Mouse (Mus musculus) MEL (cell line): ENCODE results near the gene AI837181. TPM values are rescaled to one million over a fixed set of nuclear protein-coding genes. Genes with fewer than 3 reads are reported as not detected.

Source experiments
- DNase-seq: peaks from one replicate; pipeline ENCODE4 v3.0.0; 2011; ENCODE audit warnings: low read depth, low spot score
- H3K27ac ChIP-seq: 2 replicates; pipeline ENCODE4 v1.5.1; 2012; ENCODE audit warnings: low read depth, mild to moderate bottlenecking, control low read depth, low read length, moderate library complexity; ENCODE audit not compliant: control insufficient read depth
- H3K27me3 ChIP-seq, 2 experiments: fragments of 150-350 bp in 1 of 2; sonication (generic) in 1 of 2; 2 replicates each; pipeline ENCODE4 v1.6.1; 2012; ENCODE audit warnings: low read length in 2 of 2, mild to moderate bottlenecking in 2 of 2, improper control_type of control experiment in 1 of 2, moderate library complexity in 1 of 2; ENCODE audit not compliant: insufficient read depth in 2 of 2, control insufficient read depth in 1 of 2
- H3K36me3 ChIP-seq, 2 experiments: 2 replicates each; pipeline ENCODE4 v1.6.1; 2012 to 2014; ENCODE audit warnings: low read length in 2 of 2, improper control_type of control experiment in 1 of 2, inconsistent platforms in 1 of 2, mild to moderate bottlenecking in 1 of 2; ENCODE audit not compliant: insufficient read depth in 2 of 2, control insufficient read depth in 1 of 2
- H3K4me1 ChIP-seq, 2 experiments: fragments of 150-350 bp in 1 of 2; sonication (generic) in 1 of 2; 2 replicates each; pipeline ENCODE4 v1.6.1; 2012; ENCODE audit warnings: low read length in 2 of 2, improper control_type of control experiment in 1 of 2, mild to moderate bottlenecking in 1 of 2; ENCODE audit not compliant: insufficient read depth in 2 of 2, control insufficient read depth in 1 of 2
- H3K4me3 ChIP-seq, 2 experiments: fragments of 150-350 bp in 1 of 2; sonication (generic) in 1 of 2; 2 replicates each; pipeline ENCODE4 v1.5.1; 2012; ENCODE audit warnings: low read depth in 2 of 2, low read length in 2 of 2, mild to moderate bottlenecking in 2 of 2, moderate library complexity in 2 of 2, control low read depth in 1 of 2, improper control_type of control experiment in 1 of 2; ENCODE audit not compliant: control insufficient read depth in 1 of 2, insufficient read depth in 1 of 2
- H3K79me2 ChIP-seq: 2 replicates; pipeline ENCODE4 v1.6.1; 2012; ENCODE audit warnings: mild to moderate bottlenecking, low read length, moderate library complexity; ENCODE audit not compliant: control insufficient read depth, poor library complexity, insufficient read depth
- H3K9ac ChIP-seq: 2 replicates; pipeline ENCODE4 v1.6.1; 2012; ENCODE audit warnings: low read depth, mild to moderate bottlenecking, control low read depth, low read length, moderate library complexity; ENCODE audit not compliant: control insufficient read depth, poor library complexity, severe bottlenecking
- H3K9me3 ChIP-seq: fragments of 150-350 bp; sonication (generic); replicated peaks from 2 replicates; pipeline ENCODE4 v1.6.1; 2012; ENCODE audit warnings: mild to moderate bottlenecking, low read length, improper control_type of control experiment, moderate library complexity; ENCODE audit not compliant: insufficient read depth
- E2F4 ChIP-seq: IDR thresholded peaks from 2 replicates; pipeline ENCODE4 v1.6.1; 2011; ENCODE audit warnings: low read depth, low read length, improper control_type of control experiment, borderline replicate concordance
- ETS1 ChIP-seq: IDR thresholded peaks from 2 replicates; pipeline ENCODE4 v1.6.1; 2012; ENCODE audit warnings: low read depth, mild to moderate bottlenecking, inconsistent platforms, low read length, improper control_type of control experiment, moderate library complexity
- HCFC1 ChIP-seq: IDR thresholded peaks from 2 replicates; pipeline ENCODE4 v1.6.1; 2012; ENCODE audit warnings: low read depth, mild to moderate bottlenecking, inconsistent platforms, low read length, improper control_type of control experiment, moderate library complexity
- MAZ ChIP-seq: IDR thresholded peaks from 2 replicates; pipeline ENCODE4 v1.6.1; 2012; ENCODE audit warnings: low read depth, mild to moderate bottlenecking, inconsistent platforms, low read length, improper control_type of control experiment
- MEF2A ChIP-seq: IDR thresholded peaks from 2 replicates; pipeline ENCODE4 v1.6.1; 2014; ENCODE audit warnings: low read depth, mild to moderate bottlenecking, inconsistent platforms, low read length, improper control_type of control experiment; ENCODE audit not compliant: poor library complexity, insufficient replicate concordance, severe bottlenecking; ENCODE audit errors: extremely low read depth
- MYB ChIP-seq: IDR thresholded peaks from 2 replicates; pipeline ENCODE4 v1.6.1; 2011; ENCODE audit warnings: mild to moderate bottlenecking, low read depth, low read length, improper control_type of control experiment
- POLR2AphosphoS2 ChIP-seq: IDR thresholded peaks from 2 replicates; pipeline ENCODE4 v1.6.1; 2011; ENCODE audit warnings: low read length, improper control_type of control experiment
- RCOR1 ChIP-seq: IDR thresholded peaks from 2 replicates; pipeline ENCODE4 v1.6.1; 2012; ENCODE audit warnings: low read depth, mild to moderate bottlenecking, inconsistent platforms, low read length, improper control_type of control experiment
- SMC3 ChIP-seq: IDR thresholded peaks from 2 replicates; pipeline ENCODE4 v1.6.1; 2011; ENCODE audit warnings: low read depth, low read length, improper control_type of control experiment
- TAL1 ChIP-seq: IDR thresholded peaks from 2 replicates; pipeline ENCODE4 v1.6.1; 2012; ENCODE audit warnings: mild to moderate bottlenecking, inconsistent platforms, low read length, moderate library complexity, mixed read lengths
- TBP ChIP-seq: IDR thresholded peaks from 2 replicates; pipeline ENCODE4 v1.8.0; 2011; ENCODE audit warnings: low read depth, low read length, improper control_type of control experiment
- TCF12 ChIP-seq: IDR thresholded peaks from 2 replicates; pipeline ENCODE4 v1.6.1; 2014; ENCODE audit warnings: low read depth, mild to moderate bottlenecking, inconsistent platforms, low read length, improper control_type of control experiment, moderate library complexity
- ZMIZ1 ChIP-seq: IDR thresholded peaks from 2 replicates; pipeline ENCODE4 v1.6.1; 2012; ENCODE audit warnings: low read depth, mild to moderate bottlenecking, inconsistent platforms, low read length, improper control_type of control experiment, moderate library complexity
- ZNF384 ChIP-seq: IDR thresholded peaks from 2 replicates; pipeline ENCODE4 v1.6.1; 2012; ENCODE audit warnings: low read depth, mild to moderate bottlenecking, inconsistent platforms, low read length, improper control_type of control experiment
- polyA plus RNA-seq, 2 experiments: library from polyadenylated mRNA; stranded (reverse) in 1 of 2; unstranded in 1 of 2; fragments of >175 nt in 1 of 2; fragments of >200 nt in 1 of 2; gene quantifications; 2 replicates each; pipeline versions ENCODE4 v1.2.1 to v1.2.4; 2012; ENCODE audit warnings: low replicate concordance in 2 of 2, low read depth in 1 of 2; ENCODE audit not compliant: insufficient read length in 2 of 2, insufficient read depth in 1 of 2, missing spikeins in 1 of 2
- total RNA-seq: library from RNA; depleted of rRNA; stranded (reverse); fragments of 300-350 nt; gene quantifications from 2 replicates; pipeline ENCODE4 v1.2.3, GENCODE M21; 2012

The AI837181 gene
- total and polyA plus RNA-seq, 3 experiments, result 8.9 to 41.3 TPM; not detected in 1

GRCm38 (mm10) chr19:5411961-5412360 lies 13.0 kb upstream of the AI837181 start:
- no peak for DNase-seq
- peaks cover 6 to 19% of the 10 kb centered on the region in 2 experiments for H3K4me1 ChIP-seq
- H3K36me3 ChIP-seq, result peaks cover 0 to 3% of the 10 kb centered on the region in 2 experiments; a peak in 2 of 4 replicates
- no peak overlapping the region for H3K27ac ChIP-seq
- no peak overlapping the region for H3K4me3 ChIP-seq
- no peaks in the 10 kb centered on the region for H3K79me2 ChIP-seq
- no peaks in the 10 kb centered on the region for H3K27me3 ChIP-seq
- H3K9ac ChIP-seq, result no peak overlapping the region
- TF ChIP-seq HCFC1, result no peak
- TF ChIP-seq SMC3, result no peak
- TF ChIP-seq E2F4, result no peak
- no peaks in the 10 kb centered on the region for H3K9me3 ChIP-seq

- DNase-seq, result no peak
- H3K79me2 ChIP-seq, result no peaks in the 10 kb centered on the region
- no peaks in the 10 kb centered on the region for H3K27me3 ChIP-seq
- H3K9ac ChIP-seq, result no peak overlapping the region
- H3K27ac ChIP-seq, result no peak overlapping the region
- TF ChIP-seq TBP, result no peak
- TF ChIP-seq RCOR1, result no peak
- no peak for TF ChIP-seq MAZ
- TF ChIP-seq MYB, result no peak
- TF ChIP-seq TCF12, result no peak
- no peak for TF ChIP-seq MEF2A
- no peak for TF ChIP-seq ZMIZ1
- TF ChIP-seq TAL1, result no peak
- H3K4me1 ChIP-seq, result peaks cover 2 to 7% of the 10 kb centered on the region in 2 experiments
- H3K9me3 ChIP-seq, result no peaks in the 10 kb centered on the region
- H3K4me3 ChIP-seq, result no peak overlapping the region
- no peaks in the 10 kb centered on the region for H3K36me3 ChIP-seq
These were observed 11.1 kb upstream of the AI837181 start for GRCm38 (mm10) chr19:5413840-5414239.

GRCm38 (mm10) chr19:5414534-5414957 lies 10.4 kb upstream of the AI837181 start:
- H3K9ac ChIP-seq, result no peak overlapping the region
- no peaks in the 10 kb centered on the region for H3K9me3 ChIP-seq
- 0 out of 4 replicates have a peak, but pooled peaks cover 0 to 2% of the 10 kb centered on the region in 2 experiments for H3K4me1 ChIP-seq
- H3K27me3 ChIP-seq, result no peaks in the 10 kb centered on the region
- H3K36me3 ChIP-seq, result no peaks in the 10 kb centered on the region
- no peak overlapping the region for H3K4me3 ChIP-seq
- H3K79me2 ChIP-seq, result no peaks in the 10 kb centered on the region
- TF ChIP-seq ETS1 (0 out of 2 replicates have a peak, but pooled peaks have one; percentile 16), ZNF384 (0 out of 2 replicates have a peak, but pooled peaks have one; percentile 2), TCF12 (no peak), POLR2AphosphoS2 (no peak)
- TF ChIP-seq, all 39 proteins: peak for 2
- H3K27ac ChIP-seq, result no peak overlapping the region
- no peak for DNase-seq
